Mouse (Mus musculus): ENCODE measurements around the gene Nme7.

The Nme7 gene

DNA sequence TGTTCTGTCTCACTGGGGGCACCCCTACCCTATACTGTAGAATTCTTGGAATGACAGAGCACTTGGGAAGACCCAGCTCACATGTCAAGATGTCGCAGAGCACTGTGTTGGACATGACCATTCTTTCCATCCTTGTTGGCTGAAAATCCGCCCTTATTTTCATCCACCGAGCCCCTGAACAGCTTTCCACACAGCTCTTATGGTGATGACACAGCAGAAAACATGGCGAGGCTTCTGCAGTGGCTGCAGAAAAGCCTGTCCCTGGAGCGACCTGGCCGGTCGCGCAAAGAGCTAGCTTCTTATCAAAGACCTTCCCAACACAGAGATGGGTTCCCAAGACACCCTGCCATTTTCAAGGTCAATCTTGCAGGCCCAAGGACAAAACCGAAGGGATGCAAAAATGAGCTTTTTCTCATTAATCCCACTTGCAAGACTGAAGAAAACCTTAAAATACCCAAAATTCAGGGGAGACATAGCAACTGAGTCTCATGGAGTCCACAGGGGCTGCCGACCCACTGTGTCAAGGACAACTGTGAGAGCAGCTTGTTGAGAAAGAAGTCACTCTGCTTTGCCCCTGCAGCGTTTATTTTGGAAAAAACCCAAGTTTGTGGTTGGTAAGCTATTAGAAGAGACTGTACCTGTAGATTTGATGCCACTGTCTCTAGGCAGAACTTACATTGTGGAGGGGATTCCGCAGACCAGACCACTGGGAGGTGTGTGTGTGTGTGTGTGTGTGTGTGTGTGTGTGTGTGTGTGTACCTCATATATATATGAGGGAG lies 155.4 kb downstream of the Nme7 start:
- DNase-seq (ENCODE audit: low read depth, low spot score), result no peak

DNA sequence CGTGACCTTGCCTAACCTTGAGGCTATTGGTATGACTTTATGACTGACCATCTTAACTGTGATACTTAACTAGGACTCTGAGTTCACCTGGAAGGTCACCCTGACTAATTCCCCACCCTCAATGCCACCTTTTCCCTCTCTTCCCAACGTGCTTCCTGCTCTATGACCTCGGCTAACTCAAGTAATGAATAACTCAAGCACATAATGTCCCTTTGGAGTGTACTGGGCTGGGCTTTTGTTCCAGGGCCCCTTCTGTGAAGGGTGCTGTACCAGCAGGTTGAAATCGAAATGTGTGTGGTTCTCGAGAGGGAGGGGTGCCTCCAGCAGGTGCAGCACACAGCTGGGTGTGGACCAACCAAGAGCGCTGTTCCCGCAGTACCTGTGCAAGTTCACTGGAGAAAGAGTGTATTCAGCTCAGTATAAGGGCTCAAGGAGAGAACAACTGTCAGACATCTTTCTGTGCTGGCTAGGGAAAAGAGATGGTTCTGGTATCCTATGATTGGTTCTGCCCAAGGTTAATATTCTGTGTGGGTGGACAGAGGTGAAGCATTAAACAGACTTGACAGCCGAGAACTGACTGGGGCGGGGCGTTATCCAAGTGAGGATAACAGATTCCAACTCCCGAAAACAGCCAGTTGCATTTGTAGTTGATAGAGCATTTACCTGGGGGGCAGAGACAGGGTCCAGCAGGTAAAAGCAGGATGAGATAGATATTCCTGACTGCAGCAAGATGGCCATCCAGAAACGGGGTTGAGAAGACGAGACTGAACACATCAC lies 157.2 kb downstream of the Nme7 start:
- DNase-seq (ENCODE audit: low read depth, low spot score), result peak; percentile 74

DNA sequence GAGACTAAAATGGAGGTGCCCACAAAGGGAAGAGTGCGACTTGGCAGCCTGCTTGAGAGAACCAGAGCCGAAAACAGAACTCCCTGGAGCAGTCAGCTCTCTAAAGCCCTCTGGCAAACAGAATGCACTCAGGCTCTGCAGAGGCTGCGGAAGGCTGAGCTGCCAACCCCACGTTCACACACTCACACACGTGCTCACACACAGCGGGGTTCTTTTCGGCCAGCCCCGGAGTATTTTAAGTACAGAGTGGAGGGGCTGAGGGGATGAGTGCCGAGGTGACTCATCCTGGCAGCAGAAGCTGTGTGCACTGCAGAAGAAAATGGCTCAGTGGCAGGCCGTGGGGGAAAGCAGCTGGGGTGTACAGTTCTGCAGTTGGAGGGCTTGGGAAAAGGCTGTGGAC lies 157.8 kb downstream of the Nme7 start:
- no peak for DNase-seq (ENCODE audit: low read depth, low spot score)

GRCm38 (mm10) chr1:164467406-164467805 lies 163.5 kb downstream of the Nme7 start:
- DNase-seq (ENCODE audit: low read depth, low spot score), result no peak

- no peak for DNase-seq (ENCODE audit: low read depth, low spot score)
These were observed 164.4 kb downstream of the Nme7 start for GRCm38 (mm10) chr1:164468329-164468728.

DNA sequence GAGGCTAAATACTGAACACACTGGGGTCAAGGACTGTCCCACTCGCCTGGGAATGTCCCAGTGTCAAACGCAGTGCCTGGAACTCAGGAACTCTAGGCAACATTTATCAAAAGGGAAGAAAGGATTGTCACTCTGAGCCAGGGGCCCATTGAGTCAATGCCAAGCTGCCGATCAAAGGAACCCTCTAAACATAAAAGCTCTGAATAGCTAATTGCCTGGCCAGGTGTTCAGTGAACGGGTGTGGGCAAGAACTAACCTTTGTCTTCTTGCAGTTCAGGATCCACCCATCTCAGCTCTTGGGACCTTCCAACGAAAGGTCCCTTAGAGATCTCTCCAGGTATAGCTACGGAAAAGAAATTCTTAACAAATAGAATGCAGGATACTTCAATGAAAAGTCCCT lies 167.1 kb downstream of the Nme7 start:
- peak; percentile 73 for DNase-seq (ENCODE audit: low read depth, low spot score)

DNA sequence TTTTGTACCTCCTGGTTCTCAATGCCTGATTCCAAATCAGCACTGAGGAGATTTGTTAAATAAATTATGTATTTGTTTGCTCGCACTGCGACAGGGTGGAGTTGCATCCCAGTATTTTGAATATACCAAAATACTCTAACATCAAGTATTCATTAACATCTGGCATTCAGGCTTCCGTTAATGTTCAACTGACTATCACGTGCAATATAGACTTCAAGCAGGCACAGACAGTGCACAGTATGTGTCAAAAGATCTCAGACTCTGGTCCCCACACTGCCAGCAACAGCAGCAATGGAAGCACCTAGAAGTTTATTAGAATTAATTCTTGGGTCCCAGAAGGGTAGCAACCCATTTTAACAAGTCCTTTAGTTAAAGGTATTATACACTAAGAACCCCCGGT lies 167.7 kb downstream of the Nme7 start:
- no peak for DNase-seq (ENCODE audit: low read depth, low spot score)

DNA sequence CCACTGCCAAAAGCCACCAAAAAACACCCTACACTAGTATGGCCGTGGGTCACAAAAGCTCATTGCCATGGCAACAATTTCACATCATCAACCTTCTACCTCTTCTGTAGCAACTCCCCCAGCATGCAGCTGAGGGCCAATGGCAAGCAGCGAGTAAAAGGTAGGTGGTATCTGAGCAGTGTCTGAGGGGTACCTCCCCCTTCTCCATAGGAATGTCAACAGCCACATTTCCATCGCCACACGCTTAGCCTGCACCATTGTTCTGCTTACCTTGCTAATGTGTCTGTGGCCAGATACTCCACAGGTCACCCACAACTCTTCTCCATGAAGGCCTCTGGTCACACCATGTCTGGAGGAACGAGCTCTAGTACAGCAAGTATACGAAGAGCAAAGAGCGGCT lies 169.5 kb downstream of the Nme7 start:
- DNase-seq (ENCODE audit: low read depth, low spot score), result no peak

GRCm38 (mm10) chr1:164474310-164474709 lies 170.4 kb downstream of the Nme7 start:
- no peak for DNase-seq (ENCODE audit: low read depth, low spot score)

DNA sequence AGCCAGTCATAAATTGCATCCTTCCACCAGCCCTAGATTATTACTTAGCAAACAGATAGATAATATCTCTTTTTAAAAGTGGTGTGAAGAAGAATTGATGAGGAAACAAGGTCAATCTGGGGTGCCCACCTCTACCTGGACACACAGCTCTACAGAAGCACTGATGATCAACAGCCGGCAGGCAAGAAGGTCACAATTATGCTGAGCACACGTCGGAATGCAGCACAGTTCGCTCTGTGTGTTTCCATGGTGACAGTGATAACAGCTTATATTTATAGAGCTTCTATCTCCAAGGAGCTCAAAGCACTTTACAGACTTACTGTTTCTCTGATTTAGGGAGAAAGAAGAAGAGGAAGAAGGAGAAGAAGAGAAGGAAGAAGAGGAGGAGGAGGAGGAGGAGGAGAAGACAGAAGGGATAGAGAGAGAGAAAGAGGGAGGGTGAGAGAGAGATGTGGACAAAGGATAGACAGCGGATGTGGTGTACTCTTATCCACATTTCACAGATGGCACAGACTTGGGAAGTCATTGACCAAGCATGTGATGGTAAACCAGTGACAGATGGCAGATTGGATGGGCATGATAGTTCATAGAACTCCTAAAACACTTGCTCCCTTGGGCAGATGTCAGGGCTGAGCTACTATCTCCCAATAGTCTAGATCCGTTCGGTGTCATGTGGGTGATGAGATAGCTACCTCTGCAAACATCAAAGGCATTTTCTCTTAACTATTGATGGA lies 171.0 kb downstream of the Nme7 start:
- DNase-seq (ENCODE audit: low read depth, low spot score), result no peak

DNA sequence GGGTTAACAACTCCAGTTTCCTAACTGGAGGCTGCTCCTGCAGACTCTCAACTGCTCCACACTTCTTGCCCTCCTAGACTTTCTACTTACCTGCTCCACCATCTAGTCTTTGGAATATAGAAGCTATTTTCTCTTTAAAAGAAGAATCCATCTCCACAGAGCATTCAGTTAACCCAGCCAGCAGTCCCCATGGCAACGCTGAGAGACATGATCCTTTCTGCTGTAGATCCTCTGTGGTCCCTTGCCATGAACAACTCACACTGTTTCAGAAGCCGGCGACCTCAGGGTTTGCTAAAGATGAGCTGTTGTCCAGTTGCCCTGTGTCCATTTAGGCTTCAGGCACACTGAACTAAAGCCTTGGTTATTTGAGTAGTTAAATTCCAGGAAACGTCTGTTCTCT lies 172.0 kb downstream of the Nme7 start:
- no peak for DNase-seq (ENCODE audit: low read depth, low spot score)

DNA sequence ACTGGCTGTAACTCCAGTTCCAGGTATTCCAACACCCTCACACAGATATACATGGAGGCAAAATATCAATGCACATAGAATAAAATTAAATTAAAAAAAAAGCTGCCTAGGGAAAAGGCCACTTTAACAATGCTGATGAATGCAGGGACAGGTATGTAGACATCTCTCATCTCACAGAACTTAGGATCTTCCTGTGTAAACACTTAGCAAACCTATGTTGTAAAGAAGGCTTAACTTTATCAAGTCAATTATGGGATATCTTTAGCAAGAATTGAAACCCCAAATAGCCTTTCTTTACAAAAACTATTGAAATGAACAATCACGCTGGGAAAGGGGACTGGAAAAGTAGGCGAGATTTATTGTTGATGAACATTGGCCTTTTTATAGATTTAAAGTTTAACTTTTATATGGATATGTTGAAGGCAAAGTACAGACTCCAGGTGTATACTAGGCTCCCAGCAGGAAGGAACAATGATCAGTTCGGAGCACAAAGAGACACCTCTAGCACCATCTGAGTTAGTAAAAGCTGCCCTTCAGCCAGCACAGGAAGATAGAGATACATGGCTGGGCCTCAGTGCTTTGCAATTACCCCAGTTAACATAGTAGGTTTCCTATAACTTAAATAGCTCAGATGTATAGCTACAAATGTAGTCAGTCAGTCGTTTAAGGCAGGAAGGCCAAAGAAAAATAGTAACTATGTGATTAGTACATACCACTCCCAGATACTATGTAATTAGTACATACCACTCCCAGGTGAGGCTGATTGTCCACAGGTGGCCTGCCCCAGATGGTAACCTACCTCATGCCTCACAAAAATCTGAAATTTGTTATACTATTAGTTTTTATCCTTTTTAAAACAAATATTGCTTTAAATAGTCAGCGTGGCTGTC lies 177.1 kb downstream of the Nme7 start:
- DNase-seq (ENCODE audit: low read depth, low spot score), result no peak

DNA sequence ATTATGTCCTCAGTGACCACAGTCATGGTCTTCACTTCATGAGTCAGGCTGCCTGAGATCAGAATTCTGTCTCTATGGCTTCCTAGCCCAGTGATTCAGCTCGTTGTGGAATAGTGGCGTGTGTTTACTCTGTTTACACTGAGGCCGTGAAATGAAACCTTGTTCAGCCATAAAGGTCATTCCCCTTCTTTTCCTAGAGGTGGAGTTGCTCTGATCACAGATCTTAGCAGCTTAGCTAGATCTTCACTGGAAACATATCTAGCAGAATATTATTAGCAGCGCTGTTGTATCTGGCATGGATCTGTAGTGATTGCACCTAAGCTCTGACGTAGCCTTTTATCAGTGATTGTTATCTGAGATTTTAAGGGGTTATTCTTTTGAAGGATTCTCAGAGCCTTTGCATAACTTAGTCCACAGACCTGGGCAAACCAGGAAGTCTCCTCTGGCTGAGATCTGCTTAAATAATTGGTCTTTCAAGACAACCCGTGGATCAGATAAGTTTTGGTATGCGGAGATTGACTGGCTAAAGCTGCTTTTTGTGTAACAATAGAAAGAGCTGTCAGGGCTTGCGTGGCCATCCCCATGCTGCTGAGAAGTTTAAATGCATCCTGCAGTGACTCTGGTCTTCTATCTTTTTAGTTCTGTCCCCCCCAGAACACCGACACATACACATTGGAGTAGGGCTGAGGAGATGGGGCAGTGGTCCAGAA lies 177.9 kb downstream of the Nme7 start:
- DNase-seq (ENCODE audit: low read depth, low spot score), result peak; percentile 49

DNA sequence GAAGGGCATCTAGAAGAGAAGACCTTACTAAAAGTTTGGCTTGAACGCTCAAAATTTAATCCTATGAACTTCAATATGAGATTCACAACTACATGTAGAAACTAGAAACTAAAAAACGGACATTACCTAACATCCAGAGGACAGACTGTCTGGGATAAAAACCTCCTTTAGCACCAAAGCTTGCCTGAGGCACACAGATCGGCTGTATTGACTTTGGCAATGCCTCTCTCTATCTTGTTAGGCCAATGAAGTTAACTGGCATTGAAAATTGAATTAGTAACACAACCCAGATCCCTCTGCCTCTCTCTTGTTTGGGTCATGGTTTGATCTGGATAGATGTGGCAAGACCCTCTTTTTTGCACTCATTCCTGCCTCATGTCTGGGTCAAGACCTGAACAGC lies 178.9 kb downstream of the Nme7 start:
- no peak for DNase-seq (ENCODE audit: low read depth, low spot score)

- DNase-seq (ENCODE audit: low read depth, low spot score), result peak; percentile 48
These were observed 179.8 kb downstream of the Nme7 start for GRCm38 (mm10) chr1:164483728-164484127.
